Mouse (Mus musculus): ENCODE data around the gene Tctex1d2. TPM values are rescaled to one million over a fixed set of nuclear protein-coding genes. Genes with fewer than 3 reads are reported as not detected.
A peak's percentile ranks its signal among the peaks of the same experiment; 100 is the strongest.

Tctex1d2 gene
- polyA plus RNA-seq, 1 experiment: 12.0 TPM

DNA sequence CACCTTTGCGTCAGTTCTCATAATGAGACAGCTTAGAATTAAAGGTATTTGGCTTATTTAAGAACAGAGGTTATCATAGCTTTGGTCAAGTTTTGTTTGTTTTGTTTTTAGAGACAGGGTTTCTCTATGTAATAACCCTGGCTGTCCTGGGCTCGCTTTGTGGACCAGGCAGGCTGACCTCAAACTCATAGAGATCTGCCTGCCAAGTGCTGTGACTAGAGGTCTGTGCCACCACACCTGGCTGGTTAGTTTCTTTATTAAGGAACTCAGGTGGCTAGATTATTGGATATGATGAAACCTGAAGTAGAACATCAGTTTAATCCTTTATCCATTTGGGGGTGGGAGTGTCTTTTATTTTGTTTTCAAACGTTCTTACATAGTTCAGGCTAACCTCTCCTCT is 29.7 kb upstream of the Tctex1d2 start:
- Histone ChIP-seq H3K36me3 (ENCODE audit: control insufficient read depth, insufficient read depth, low read length) (0 out of 2 replicates have a peak, but pooled peaks cover 1% of the 10 kb centered on the region), H3K27ac (ENCODE audit: insufficient read depth, low read depth, low read length) (no peak overlapping the region), H3K4me3 (ENCODE audit: insufficient read depth, low read depth, low read length) (no peak overlapping the region), H3K27me3 (replicated peaks; ENCODE audit: control insufficient read depth, insufficient read depth, low read length) (no peaks in the 10 kb centered on the region), H3K4me1 (ENCODE audit: control insufficient read depth, insufficient read depth, low read length) (no peaks in the 10 kb centered on the region)
- TF ChIP-seq CTCF (conservative IDR thresholded peaks at IDR 0.05; ENCODE audit: insufficient read depth, insufficient read length, low read depth, low read length) (no peak), POLR2A (IDR thresholded peaks at IDR 0.05; ENCODE audit: low read depth, low read length) (no peak)
- no peak for DNase-seq
- 80% methylated on average over 3 of the region's 3 CpGs for WGBS

DNA sequence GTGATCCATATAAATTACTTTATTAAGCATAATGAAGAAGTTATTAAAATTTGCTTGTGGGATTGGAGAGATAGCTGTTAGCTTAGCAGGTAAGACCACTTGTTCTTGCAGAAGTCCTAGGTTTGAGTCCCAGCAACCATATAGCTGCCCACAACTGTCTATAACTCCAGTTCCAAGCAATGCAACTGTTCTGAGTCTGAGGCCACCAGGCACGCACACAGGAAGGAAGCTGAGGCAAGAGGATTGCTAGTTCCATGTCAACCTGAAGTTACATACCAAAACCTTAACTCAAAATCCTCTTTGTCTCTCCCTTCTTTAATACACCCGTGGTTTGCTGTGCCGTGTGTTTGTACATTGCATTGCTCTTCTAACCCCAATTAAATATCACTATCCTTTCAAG is 28.6 kb upstream of the Tctex1d2 start:
- H3K4me1 ChIP-seq (ENCODE audit: control insufficient read depth, insufficient read depth, low read length): no peaks in the 10 kb centered on the region
- H3K36me3 ChIP-seq (ENCODE audit: control insufficient read depth, insufficient read depth, low read length): no peaks in the 10 kb centered on the region
- 93% methylated on average over 3 of the region's 3 CpGs for WGBS
- H3K27ac ChIP-seq (ENCODE audit: insufficient read depth, low read depth, low read length): no peak overlapping the region
- DNase-seq: no peak
- no peak overlapping the region for H3K4me3 ChIP-seq (ENCODE audit: insufficient read depth, low read depth, low read length)
- no peaks in the 10 kb centered on the region for H3K27me3 ChIP-seq (replicated peaks; ENCODE audit: control insufficient read depth, insufficient read depth, low read length)
- TF ChIP-seq CTCF (conservative IDR thresholded peaks at IDR 0.05; ENCODE audit: insufficient read depth, insufficient read length, low read depth, low read length) (no peak), POLR2A (IDR thresholded peaks at IDR 0.05; ENCODE audit: low read depth, low read length) (no peak)

DNA sequence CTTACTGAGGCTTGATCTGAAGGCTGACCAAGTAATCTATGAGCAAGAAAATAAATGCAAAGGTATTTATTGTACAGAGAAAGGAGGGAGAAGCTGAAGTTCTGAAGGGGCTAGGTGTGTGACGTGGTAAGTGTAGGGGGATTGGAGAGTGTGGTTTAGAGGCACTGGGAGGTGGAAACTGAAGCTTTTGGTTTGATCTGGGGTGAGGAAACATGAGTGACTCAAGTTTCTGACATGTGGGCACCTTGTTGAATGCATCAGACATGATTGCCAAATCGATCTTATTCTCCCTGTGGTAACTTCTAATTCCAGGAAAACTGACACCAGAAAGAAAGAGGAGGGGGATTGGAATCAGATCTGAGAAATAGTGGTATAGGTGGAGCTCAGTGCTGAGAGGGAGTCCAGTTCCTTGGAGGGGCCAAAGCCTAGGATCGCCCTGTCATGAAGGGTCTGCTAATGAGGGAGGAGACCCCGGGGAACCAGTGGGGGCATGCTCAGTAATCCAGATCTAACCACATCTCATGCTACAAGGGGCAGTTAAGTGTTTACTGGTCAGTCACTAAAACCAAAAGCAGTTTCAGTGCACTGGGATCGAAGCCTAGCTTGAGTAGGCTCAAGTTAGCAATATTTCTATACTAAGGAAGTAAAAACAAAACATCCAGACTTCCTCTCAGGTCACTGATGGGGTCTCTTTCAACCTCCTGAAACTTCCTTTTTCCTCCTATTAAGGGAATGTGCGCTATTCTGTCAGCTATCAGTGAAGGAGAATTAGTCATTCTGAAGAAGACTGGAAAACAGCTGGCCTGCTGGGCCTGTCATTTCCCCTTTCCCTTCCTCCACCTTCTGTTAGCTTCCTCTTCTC is 23.6 kb upstream of the Tctex1d2 start:
- Histone ChIP-seq H3K27ac (ENCODE audit: insufficient read depth, low read depth, low read length) (no peak overlapping the region), H3K4me1 (ENCODE audit: control insufficient read depth, insufficient read depth, low read length) (no peaks in the 10 kb centered on the region), H3K4me3 (ENCODE audit: insufficient read depth, low read depth, low read length) (no peak overlapping the region), H3K27me3 (replicated peaks; ENCODE audit: control insufficient read depth, insufficient read depth, low read length) (no peaks in the 10 kb centered on the region), H3K36me3 (ENCODE audit: control insufficient read depth, insufficient read depth, low read length) (no peaks in the 10 kb centered on the region)
- peak; percentile 5 for DNase-seq
- TF ChIP-seq CTCF (conservative IDR thresholded peaks at IDR 0.05; ENCODE audit: insufficient read depth, insufficient read length, low read depth, low read length) (no peak), POLR2A (IDR thresholded peaks at IDR 0.05; ENCODE audit: low read depth, low read length) (no peak)
- 56% methylated on average over 6 of the region's 6 CpGs for WGBS

DNA sequence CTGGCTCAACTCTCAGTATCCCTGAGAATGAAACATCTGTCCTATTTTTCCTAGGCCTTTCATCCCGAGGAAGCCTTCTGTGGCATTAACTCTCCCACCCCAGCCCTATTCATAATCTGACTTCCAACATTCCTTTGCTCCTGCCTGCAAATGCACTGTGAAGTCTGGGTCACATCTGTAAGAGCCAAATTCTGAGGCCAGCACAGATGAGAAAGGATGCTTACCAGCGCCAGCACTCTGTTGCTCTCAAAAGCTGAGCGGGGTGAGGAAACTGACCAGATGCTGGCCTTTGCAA is 23.0 kb upstream of the Tctex1d2 start:
- WGBS: 72% methylated on average over 3 of the region's 3 CpGs
- TF ChIP-seq CTCF (conservative IDR thresholded peaks at IDR 0.05; ENCODE audit: insufficient read depth, insufficient read length, low read depth, low read length) (no peak), POLR2A (IDR thresholded peaks at IDR 0.05; ENCODE audit: low read depth, low read length) (no peak)

DNA sequence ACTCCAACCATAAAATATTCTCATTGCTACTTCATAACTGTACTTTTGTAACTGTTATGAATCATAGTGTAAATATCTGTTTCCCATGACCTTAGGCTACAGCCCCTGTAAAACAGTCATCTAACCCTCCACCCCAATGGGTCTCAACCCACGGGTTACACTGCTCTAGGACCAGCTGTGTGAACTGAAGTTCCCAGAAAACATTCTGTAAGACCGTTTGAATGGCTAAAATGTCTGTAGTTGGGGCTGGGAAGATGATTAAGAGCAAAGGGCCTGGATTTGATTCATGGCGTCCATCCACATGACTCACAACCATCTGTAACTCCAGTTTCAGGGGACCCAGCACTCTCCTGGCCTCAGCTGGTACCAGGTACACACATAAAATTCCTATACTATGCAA is 21.3 kb upstream of the Tctex1d2 start:
- Histone ChIP-seq H3K36me3 (ENCODE audit: control insufficient read depth, insufficient read depth, low read length) (no peaks in the 10 kb centered on the region), H3K27me3 (replicated peaks; ENCODE audit: control insufficient read depth, insufficient read depth, low read length) (no peaks in the 10 kb centered on the region), H3K4me3 (ENCODE audit: insufficient read depth, low read depth, low read length) (no peak overlapping the region), H3K4me1 (ENCODE audit: control insufficient read depth, insufficient read depth, low read length) (no peaks in the 10 kb centered on the region), H3K27ac (ENCODE audit: insufficient read depth, low read depth, low read length) (no peak overlapping the region)
- TF ChIP-seq CTCF (conservative IDR thresholded peaks at IDR 0.05; ENCODE audit: insufficient read depth, insufficient read length, low read depth, low read length): no peak
- no peak for TF ChIP-seq POLR2A (IDR thresholded peaks at IDR 0.05; ENCODE audit: low read depth, low read length)
- no peak for DNase-seq
- WGBS: 71% methylated on average over 3 of the region's 3 CpGs

More for the DNA sequence above, 23.0 kb upstream of the Tctex1d2 start:
- H3K4me3 ChIP-seq (ENCODE audit: insufficient read depth, low read depth, low read length): no peak overlapping the region
- H3K4me1 ChIP-seq (ENCODE audit: control insufficient read depth, insufficient read depth, low read length): no peaks in the 10 kb centered on the region
- DNase-seq: no peak
- no peaks in the 10 kb centered on the region for H3K27me3 ChIP-seq (replicated peaks; ENCODE audit: control insufficient read depth, insufficient read depth, low read length)
- no peak overlapping the region for H3K27ac ChIP-seq (ENCODE audit: insufficient read depth, low read depth, low read length)
- H3K36me3 ChIP-seq (ENCODE audit: control insufficient read depth, insufficient read depth, low read length): no peaks in the 10 kb centered on the region

DNA sequence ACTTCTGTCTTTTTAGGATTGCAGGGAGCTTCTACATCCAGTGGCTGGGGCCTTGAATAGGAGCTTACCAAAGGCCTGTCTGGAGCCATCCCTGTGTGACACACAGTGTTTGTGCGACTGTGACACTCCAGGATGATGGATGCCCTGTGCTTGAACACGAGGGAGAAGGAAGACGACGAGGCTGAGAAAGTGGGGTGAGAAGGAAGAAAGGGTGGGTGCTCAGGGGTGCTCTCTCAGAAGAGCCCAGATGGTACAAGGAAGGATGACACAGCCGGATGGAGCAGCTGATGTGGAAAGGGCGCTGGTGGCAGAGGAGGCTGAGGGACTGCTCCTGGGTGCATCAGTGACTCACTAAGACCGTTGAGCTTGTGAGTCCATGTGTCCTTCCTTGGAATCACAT is 19.2 kb upstream of the Tctex1d2 start, which contains the start of gene Tm4sf19:
Gene Tm4sf19 (plus strand): TSS at position 240 of the 400 bp plus-strand sequence.
- Histone ChIP-seq H3K4me3 (ENCODE audit: insufficient read depth, low read depth, low read length) (no peak within 1 kb of the TSS), H3K27ac (ENCODE audit: insufficient read depth, low read depth, low read length) (no peak within 1 kb of the TSS), H3K4me1 (ENCODE audit: control insufficient read depth, insufficient read depth, low read length) (no peaks in the 10 kb centered on the region), H3K36me3 (ENCODE audit: control insufficient read depth, insufficient read depth, low read length) (no peaks in the 10 kb centered on the region), H3K27me3 (replicated peaks; ENCODE audit: control insufficient read depth, insufficient read depth, low read length) (no peaks in the 10 kb centered on the region)
- TF ChIP-seq CTCF (conservative IDR thresholded peaks at IDR 0.05; ENCODE audit: insufficient read depth, insufficient read length, low read depth, low read length): no peak
- no peak for TF ChIP-seq POLR2A (IDR thresholded peaks at IDR 0.05; ENCODE audit: low read depth, low read length)
- no peak for DNase-seq
- 73% methylated on average over 7 of the region's 7 CpGs for WGBS

DNA sequence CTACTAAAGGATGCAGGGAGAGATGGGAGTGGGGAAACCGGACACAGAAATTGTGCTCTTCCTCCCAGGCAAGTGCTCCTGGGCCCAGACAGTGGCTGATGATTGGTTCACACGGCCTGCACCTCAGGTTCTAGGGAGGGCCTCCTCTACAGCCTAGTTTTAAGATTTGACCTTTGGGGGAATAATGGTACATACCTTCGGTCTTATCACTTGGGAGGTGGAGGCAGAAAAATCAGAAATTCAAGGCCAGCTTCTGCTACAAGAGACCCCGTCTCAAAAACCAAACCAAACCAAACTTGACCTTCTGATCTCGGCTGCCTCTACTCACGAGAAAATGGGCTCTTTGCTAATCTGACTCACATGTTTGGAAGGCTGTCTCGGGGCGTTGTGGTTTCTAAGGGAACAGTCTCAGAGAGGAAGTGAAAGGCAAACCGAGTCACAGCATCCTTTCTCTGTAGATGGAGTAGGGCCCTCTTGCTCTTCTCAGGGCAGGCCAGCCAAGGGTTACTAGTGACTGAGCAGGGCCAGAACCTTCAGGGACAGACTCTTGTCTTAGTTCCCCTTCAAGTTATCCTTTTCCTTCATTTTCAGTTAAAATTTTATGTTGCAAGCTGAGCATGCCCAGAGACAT is 18.1 kb upstream of the Tctex1d2 start:
- H3K27ac ChIP-seq (ENCODE audit: insufficient read depth, low read depth, low read length): no peak overlapping the region
- H3K27me3 ChIP-seq (replicated peaks; ENCODE audit: control insufficient read depth, insufficient read depth, low read length): no peaks in the 10 kb centered on the region
- H3K36me3 ChIP-seq (ENCODE audit: control insufficient read depth, insufficient read depth, low read length): no peaks in the 10 kb centered on the region
- TF ChIP-seq POLR2A (IDR thresholded peaks at IDR 0.05; ENCODE audit: low read depth, low read length) (no peak), CTCF (conservative IDR thresholded peaks at IDR 0.05; ENCODE audit: insufficient read depth, insufficient read length, low read depth, low read length) (no peak)
- no peaks in the 10 kb centered on the region for H3K4me1 ChIP-seq (ENCODE audit: control insufficient read depth, insufficient read depth, low read length)
- peak; percentile 17 for DNase-seq
- WGBS: 83% methylated on average over 9 of the region's 9 CpGs
- no peak overlapping the region for H3K4me3 ChIP-seq (ENCODE audit: insufficient read depth, low read depth, low read length)

Measured in kidney, adult 2 months (tissue).